Comparison of ENCODE assay signal across 8 mouse cellular contexts in the genomic region with DNA sequence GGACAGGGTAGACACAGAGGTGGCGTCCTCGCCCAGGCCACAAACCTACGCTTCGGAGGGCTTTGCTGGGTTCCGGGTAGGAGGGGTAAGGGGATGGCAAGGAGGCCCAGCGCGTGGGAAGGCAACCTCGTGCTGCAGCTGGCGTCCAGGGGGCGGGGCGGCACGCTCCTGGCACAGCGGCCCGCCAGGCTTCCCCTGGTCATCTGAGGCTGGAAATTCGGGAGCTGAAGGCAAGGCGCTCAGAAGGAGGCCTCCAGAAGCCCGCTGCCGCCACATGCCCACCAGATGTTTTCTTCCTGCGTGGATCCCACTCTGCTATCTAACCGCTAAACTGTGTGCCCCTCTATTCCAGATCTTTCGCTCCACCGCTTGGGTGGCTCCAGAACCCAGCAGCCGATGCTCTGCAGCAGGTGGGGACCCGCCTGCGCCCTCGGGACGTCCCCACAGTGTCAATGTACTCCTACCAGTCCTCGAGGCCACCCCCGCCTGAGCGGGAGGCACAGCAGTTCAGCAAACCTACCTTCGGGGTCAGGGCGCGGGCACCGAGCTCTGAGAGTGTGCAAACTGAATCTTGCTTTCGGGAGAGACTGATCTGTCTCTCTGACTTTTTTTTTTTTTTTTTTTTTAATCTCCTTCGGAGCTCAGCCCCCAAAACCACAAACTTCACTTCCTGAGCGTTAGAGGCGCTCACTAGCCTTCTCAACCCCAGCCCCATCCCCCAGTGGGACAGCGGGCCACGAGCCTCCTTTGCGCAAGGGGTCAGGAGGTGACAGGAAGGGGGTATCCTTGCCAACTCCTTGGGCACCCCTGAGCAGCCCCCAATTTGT. TPM values are rescaled to one million over a fixed set of nuclear protein-coding genes. Genes with fewer than 3 reads are reported as not detected.
DNase-seq lines count a peak whose midpoint lies in the region; ATAC-seq and TF ChIP-seq lines count a peak whose summit lies in the region.

Gfi1 (minus strand) TSS at position 602 of the 827 bp plus-strand sequence.

- peak within 1 kb of the TSS; percentile 36 for H3K9ac ChIP-seq in heart, embryonic 15.5 days
- peak within 1 kb of the TSS; percentile 10; the same call in 1 of the 2 replicates for H3K9ac ChIP-seq in limb, embryonic 13.5 days

- peak within 1 kb of the TSS; percentile 82 for H3K4me2 ChIP-seq in heart, embryonic 15.5 days
- H3K4me2 ChIP-seq in limb, embryonic 13.5 days (replicated peaks), result peak within 1 kb of the TSS; percentile 59

- H3K27me3 ChIP-seq in heart, embryonic 15.5 days, result peaks cover 91% of the 10 kb centered on the region
- peaks cover 96% of the 10 kb centered on the region for H3K27me3 ChIP-seq in limb, embryonic 13.5 days

- no peak; the same call in 1 of the 2 replicates for TF ChIP-seq CTCF in bone marrow macrophage, adult 2 months (IDR thresholded peaks at IDR 0.05; ENCODE audit: low read depth, low read length)

- H3K4me3 ChIP-seq in bone marrow macrophage, adult 2 months (ENCODE audit: insufficient read depth, low read length), result peak within 1 kb of the TSS; percentile 59
- peak within 1 kb of the TSS; percentile 48 for H3K4me3 ChIP-seq in heart, embryonic 15.5 days
- H3K4me3 ChIP-seq in limb, embryonic 13.5 days, result peak within 1 kb of the TSS; percentile 33

- no peaks in the 10 kb centered on the region for H3K4me1 ChIP-seq in bone marrow macrophage, adult 2 months (ENCODE audit: control insufficient read depth, insufficient read depth, low read length)
- peaks cover 60% of the 10 kb centered on the region for H3K4me1 ChIP-seq in heart, embryonic 15.5 days (replicated peaks)
- H3K4me1 ChIP-seq in limb, embryonic 13.5 days, result peaks cover 51% of the 10 kb centered on the region

- under 1% methylated on average over 41 of the region's 41 CpGs for WGBS in heart, embryonic 15.5 days
- WGBS in limb, embryonic 13.5 days, result under 1% methylated on average over 41 of the region's 41 CpGs

- H3K9me3 ChIP-seq in heart, embryonic 15.5 days (replicated peaks), result no peaks in the 10 kb centered on the region
- no peaks in the 10 kb centered on the region for H3K9me3 ChIP-seq in limb, embryonic 13.5 days

- TF ChIP-seq POLR2A in bone marrow macrophage, adult 2 months (IDR thresholded peaks at IDR 0.05; ENCODE audit: borderline replicate concordance, low read depth, low read length), result no peak

- peak; percentile 50 to 51 for DNase-seq in cerebellum, postnatal 10 days
- no peak for DNase-seq in cerebellum, adult 8-10 months
- peak; percentile 81 to 84 for DNase-seq in thymus, adult 18-20 months
- no peak for DNase-seq in layer of hippocampus, postnatal 14 days (ENCODE audit: low spot score in 2 of 2)

- H3K36me3 ChIP-seq in heart, embryonic 15.5 days, result no peaks in the 10 kb centered on the region
- H3K36me3 ChIP-seq in limb, embryonic 13.5 days, result no peaks in the 10 kb centered on the region

- no peak within 1 kb of the TSS for H3K27ac ChIP-seq in bone marrow macrophage, adult 2 months (ENCODE audit: insufficient read depth, low read depth, low read length)
- no peak within 1 kb of the TSS for H3K27ac ChIP-seq in heart, embryonic 15.5 days
- no peak within 1 kb of the TSS for H3K27ac ChIP-seq in limb, embryonic 13.5 days

- ATAC-seq in heart, embryonic 15.5 days (replicated peaks; ENCODE audit: insufficient number of reproducible peaks, insufficient read depth, low FRiP score, low read depth), result no peak
- ATAC-seq in limb, embryonic 13.5 days (ENCODE audit: low FRiP score, low read depth), result no peak
- ATAC-seq in monocyte, adult 5-6 weeks (replicated peaks; ENCODE audit: insufficient number of reproducible peaks, low FRiP score, low TSS enrichment, poor library complexity, severe bottlenecking), result peak; percentile 53

RNA-seq across cellular contexts. Expression of gene Gfi1, which starts in this region (rescaled TPM):
- polyA plus RNA-seq in bone marrow macrophage, adult 2 months (2012; ENCODE audit: insufficient read depth, insufficient read length, missing spikeins), result not detected in 2 replicates
- polyA plus RNA-seq in heart, embryonic 15.5 days (2015; fragmentation: Nextera tagmentation; extraction: Ambion mirVana), result 0.11 and 1.5 TPM in 2 replicates
- 0.08 and 0.09 TPM in 2 replicates for polyA plus RNA-seq in limb, embryonic 13.5 days (2015; fragmentation: Nextera tagmentation; extraction: Ambion mirVana)
- 3.3 to 15.9 TPM (median 3.8 TPM) in 3 replicates for total RNA-seq in monocyte, adult 5-6 weeks (2017)
- total RNA-seq in layer of hippocampus, postnatal 14 days (2021), result not detected

Comparison
In these comparisons a context has a peak if more than half of its experiments do, and no peak if none do; other contexts are left out.
1. DNase-seq: peak in cerebellum, postnatal 10 days (2 of 2) and thymus, adult 18-20 months (2 of 2); none in cerebellum, adult 8-10 months (single experiment) and layer of hippocampus, postnatal 14 days (0 of 2).
2. Peak in every context shown above with its lines, with median percentiles within 50 percentile points of each other: H3K4me3 ChIP-seq.